Mouse (Mus musculus) heart, embryonic 13.5 days (tissue): ENCODE data around the gene Irak3. TPM values are rescaled to one million over a fixed set of nuclear protein-coding genes. Genes with fewer than 3 reads are reported as not detected.

ENCODE experiments used
- ATAC-seq: fragments of 200-750 bp; cut with Nextera tagmentation; 2 replicates; pipeline ENCODE4 v1.8.0; 2017; ENCODE audit warnings: moderate TSS enrichment; ENCODE audit not compliant: insufficient number of reproducible peaks, low FRiP score, low TSS enrichment; ENCODE audit errors: extremely low read depth
- H3K27ac ChIP-seq: fragments of 300-500 bp; sonication (generic); replicated peaks from 2 replicates; pipeline ENCODE4 v1.5.1; 2015; ENCODE audit warnings: moderate library complexity, mild to moderate bottlenecking, inconsistent platforms
- H3K27me3 ChIP-seq: fragments of 300-500 bp; sonication (generic); replicated peaks from 2 replicates; pipeline ENCODE4 v1.6.1; 2015; ENCODE audit warnings: mild to moderate bottlenecking, inconsistent platforms
- H3K36me3 ChIP-seq: fragments of 300-500 bp; sonication (generic); 2 replicates; pipeline ENCODE4 v1.6.1; 2015; ENCODE audit warnings: mild to moderate bottlenecking, inconsistent platforms
- H3K4me1 ChIP-seq: fragments of 300-500 bp; sonication (generic); 2 replicates; pipeline ENCODE4 v1.6.1; 2015; ENCODE audit warnings: inconsistent platforms
- H3K4me2 ChIP-seq: fragments of 300-500 bp; sonication (generic); 2 replicates; pipeline ENCODE4 v1.6.1; 2015; ENCODE audit warnings: inconsistent platforms, mild to moderate bottlenecking, moderate library complexity
- H3K4me3 ChIP-seq: fragments of 300-500 bp; sonication (generic); 2 replicates; pipeline ENCODE4 v1.5.1; 2015; ENCODE audit warnings: moderate library complexity, mild to moderate bottlenecking, inconsistent platforms
- H3K9ac ChIP-seq: fragments of 300-500 bp; sonication (generic); 2 replicates; pipeline ENCODE4 v1.6.1; 2015; ENCODE audit warnings: inconsistent platforms, mild to moderate bottlenecking, moderate library complexity
- H3K9me3 ChIP-seq: fragments of 300-500 bp; sonication (generic); 2 replicates; pipeline ENCODE4 v1.6.1; 2016; ENCODE audit warnings: inconsistent platforms
- WGBS: fragments of 180-500 bp; shearing (Covaris S2); methylation state at CpG from one replicate; pipeline ENCODE4 v1.1.7; 2015; ENCODE audit warnings: mixed read lengths; 5-methylcytosine and 5-hydroxymethylcytosine counted together
- polyA plus RNA-seq: library from polyadenylated mRNA; unstranded; fragments of >200 nt; fragmentation: Nextera tagmentation; extraction: Ambion mirVana; gene quantifications from 2 replicates; pipeline ENCODE4 v1.2.1, GENCODE M21; 2015

The Irak3 gene
- polyA plus RNA-seq, 1 experiment from 2014 or later, result 0.56 TPM

DNA sequence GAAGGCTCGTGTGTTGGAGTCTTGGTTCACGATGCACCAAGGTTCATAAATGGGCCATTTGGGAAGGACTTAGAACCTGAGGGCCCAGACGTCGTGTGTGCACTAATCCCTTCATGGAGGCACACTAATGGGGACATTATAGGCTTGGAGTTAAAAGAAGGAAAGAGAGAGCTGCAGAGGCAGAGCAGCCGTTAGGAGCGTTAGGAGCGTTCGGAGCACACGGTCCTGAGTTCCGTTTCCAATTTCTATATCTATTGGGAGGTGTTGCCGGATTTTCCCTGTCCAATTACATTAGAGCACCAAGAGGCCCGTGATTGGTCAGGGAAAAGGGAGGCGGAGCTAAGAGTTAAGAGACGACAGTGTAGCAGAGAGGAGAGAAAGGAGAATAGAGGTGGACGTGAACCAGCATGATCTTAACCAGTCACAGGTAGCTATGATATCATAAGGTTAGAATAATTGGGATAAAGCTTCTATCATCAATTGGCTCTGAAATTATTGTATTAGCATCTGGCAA is 27.7 kb downstream of the Irak3 start:
- ATAC-seq, result no peak
- no peaks in the 10 kb centered on the region for H3K36me3 ChIP-seq
- no peak overlapping the region for H3K4me2 ChIP-seq
- 76% methylated on average over 15 of the region's 15 CpGs for WGBS
- no peak overlapping the region for H3K9ac ChIP-seq
- no peak overlapping the region for H3K4me3 ChIP-seq
- H3K27ac ChIP-seq, result no peak overlapping the region
- H3K4me1 ChIP-seq, result peaks cover under 1% of the 10 kb centered on the region; the same call in 1 of the 2 replicates
- H3K9me3 ChIP-seq, result no peaks in the 10 kb centered on the region
- H3K27me3 ChIP-seq, result no peaks in the 10 kb centered on the region

DNA sequence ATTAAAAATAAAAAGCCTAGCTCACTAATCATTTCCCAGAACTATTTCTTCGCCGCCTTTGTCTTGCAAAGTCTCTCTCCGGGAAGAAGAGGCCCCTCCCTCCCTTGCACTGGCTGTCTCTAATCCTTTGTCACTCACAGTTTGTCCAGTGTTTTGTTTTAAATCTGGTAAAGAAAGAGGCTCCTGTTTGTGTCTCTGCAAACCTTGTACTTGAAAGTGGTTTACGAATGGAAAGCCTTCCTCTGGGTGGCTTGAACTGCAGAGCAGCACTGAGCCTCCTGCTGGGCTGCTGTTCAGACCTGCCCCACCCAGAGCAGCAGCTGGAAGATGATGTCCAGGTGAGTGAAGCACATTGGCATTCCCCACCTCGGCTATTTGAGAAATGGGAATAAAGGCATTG is 30.6 kb downstream of the Irak3 start:
- WGBS, result 48% methylated on average over 5 of the region's 5 CpGs
- Histone ChIP-seq H3K9me3 (no peaks in the 10 kb centered on the region), H3K4me3 (no peak overlapping the region), H3K4me2 (no peak overlapping the region), H3K27ac (no peak overlapping the region), H3K27me3 (no peaks in the 10 kb centered on the region), H3K9ac (no peak overlapping the region), H3K4me1 (peaks cover 15% of the 10 kb centered on the region), H3K36me3 (no peaks in the 10 kb centered on the region)
- ATAC-seq, result no peak

- no peaks in the 10 kb centered on the region for H3K9me3 ChIP-seq
- H3K27ac ChIP-seq, result no peak overlapping the region
- peaks cover 15% of the 10 kb centered on the region for H3K4me1 ChIP-seq
- no peak overlapping the region for H3K4me3 ChIP-seq
- no peak overlapping the region for H3K4me2 ChIP-seq
- ATAC-seq, result no peak
- WGBS, result 70% methylated on average over 4 of the region's 4 CpGs
- no peaks in the 10 kb centered on the region for H3K36me3 ChIP-seq
- H3K9ac ChIP-seq, result no peak overlapping the region
- H3K27me3 ChIP-seq, result no peaks in the 10 kb centered on the region
These were observed 31.7 kb downstream of the Irak3 start for GRCm38 (mm10) chr10:120170277-120170676.

DNA sequence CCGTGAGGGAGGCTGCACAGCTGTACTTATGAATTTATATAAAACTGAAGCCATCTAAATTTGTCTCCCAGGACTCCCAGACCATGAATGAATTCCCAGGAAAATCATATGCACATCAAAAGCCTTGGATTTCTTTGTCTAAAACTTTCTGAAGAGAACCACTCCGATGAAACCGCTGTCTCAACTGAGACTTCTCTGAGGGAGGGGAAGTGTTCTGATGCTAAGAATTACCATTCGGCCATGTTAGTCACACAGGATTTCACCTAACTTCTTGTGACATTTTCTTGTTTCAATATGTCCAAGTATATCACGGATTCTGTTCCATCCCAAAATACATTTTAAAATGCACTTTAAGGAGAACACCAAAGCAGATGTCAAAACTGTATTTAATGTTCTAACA is 32.1 kb downstream of the Irak3 start:
- H3K4me1 ChIP-seq, result peaks cover 15% of the 10 kb centered on the region
- H3K9me3 ChIP-seq, result no peaks in the 10 kb centered on the region
- H3K9ac ChIP-seq, result no peak overlapping the region
- ATAC-seq, result no peak
- no peak overlapping the region for H3K4me3 ChIP-seq
- no peaks in the 10 kb centered on the region for H3K27me3 ChIP-seq
- H3K27ac ChIP-seq, result no peak overlapping the region
- H3K4me2 ChIP-seq, result no peak overlapping the region
- WGBS, result 71% methylated on average over 5 of the region's 5 CpGs
- no peaks in the 10 kb centered on the region for H3K36me3 ChIP-seq

DNA sequence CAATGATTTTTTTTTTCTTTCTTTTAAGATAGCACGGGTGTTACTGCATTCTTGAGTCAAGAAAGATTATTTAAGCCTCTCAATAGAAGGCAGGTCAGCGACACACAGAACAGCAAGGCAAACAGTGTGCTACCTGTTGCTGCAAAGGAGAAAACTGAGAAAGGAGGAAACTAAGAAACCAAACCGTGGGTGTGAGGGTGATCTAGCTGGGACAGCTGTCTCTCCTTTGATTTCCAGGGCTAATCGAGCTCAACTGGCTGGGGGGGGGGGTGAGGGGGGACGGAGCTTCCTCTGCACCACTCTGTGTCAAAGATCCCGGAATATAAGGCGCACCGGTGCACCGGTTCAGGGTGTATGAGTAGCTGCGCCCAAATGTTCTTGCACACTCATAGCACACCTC is 32.9 kb downstream of the Irak3 start:
- Histone ChIP-seq H3K27ac (no peak overlapping the region), H3K4me1 (peaks cover 15% of the 10 kb centered on the region), H3K9ac (no peak overlapping the region), H3K9me3 (no peaks in the 10 kb centered on the region), H3K4me3 (no peak overlapping the region), H3K27me3 (no peaks in the 10 kb centered on the region), H3K36me3 (no peaks in the 10 kb centered on the region), H3K4me2 (no peak overlapping the region)
- no peak for ATAC-seq
- 45% methylated on average over 10 of the region's 10 CpGs for WGBS

- ATAC-seq, result no peak
- Histone ChIP-seq H3K4me1 (peaks cover 15% of the 10 kb centered on the region), H3K9me3 (no peaks in the 10 kb centered on the region), H3K27ac (no peak overlapping the region), H3K27me3 (no peaks in the 10 kb centered on the region), H3K9ac (no peak overlapping the region), H3K4me2 (no peak overlapping the region), H3K36me3 (no peaks in the 10 kb centered on the region), H3K4me3 (no peak overlapping the region)
- WGBS, result 77% methylated on average over 1 of the region's 1 CpGs
These were observed 33.9 kb downstream of the Irak3 start for GRCm38 (mm10) chr10:120168070-120168469.

GRCm38 (mm10) chr10:120165793-120166503 is 36.0 kb downstream of the Irak3 start:
- Histone ChIP-seq H3K9ac (no peak overlapping the region), H3K4me3 (no peak overlapping the region), H3K4me1 (peaks cover 15% of the 10 kb centered on the region), H3K27me3 (no peaks in the 10 kb centered on the region), H3K4me2 (no peak overlapping the region), H3K27ac (no peak overlapping the region), H3K9me3 (no peaks in the 10 kb centered on the region), H3K36me3 (no peaks in the 10 kb centered on the region)
- WGBS, result 85% methylated on average over 17 of the region's 17 CpGs
- no peak for ATAC-seq

- no peak for ATAC-seq
- Histone ChIP-seq H3K4me3 (no peak overlapping the region), H3K9ac (no peak overlapping the region), H3K4me2 (no peak overlapping the region), H3K4me1 (peaks cover 15% of the 10 kb centered on the region), H3K27me3 (no peaks in the 10 kb centered on the region), H3K9me3 (no peaks in the 10 kb centered on the region), H3K36me3 (no peaks in the 10 kb centered on the region), H3K27ac (no peak overlapping the region)
- 85% methylated on average over 19 of the region's 19 CpGs for WGBS
These were observed 36.8 kb downstream of the Irak3 start for GRCm38 (mm10) chr10:120164931-120165792.

GRCm38 (mm10) chr10:120163490-120163889 is 38.4 kb downstream of the Irak3 start:
- ATAC-seq, result no peak
- Histone ChIP-seq H3K4me2 (no peak overlapping the region), H3K4me3 (no peak overlapping the region), H3K4me1 (peaks cover 6% of the 10 kb centered on the region), H3K9me3 (no peaks in the 10 kb centered on the region), H3K27me3 (no peaks in the 10 kb centered on the region), H3K9ac (no peak overlapping the region), H3K27ac (no peak overlapping the region), H3K36me3 (no peaks in the 10 kb centered on the region)
- WGBS, result 86% methylated on average over 7 of the region's 7 CpGs

DNA sequence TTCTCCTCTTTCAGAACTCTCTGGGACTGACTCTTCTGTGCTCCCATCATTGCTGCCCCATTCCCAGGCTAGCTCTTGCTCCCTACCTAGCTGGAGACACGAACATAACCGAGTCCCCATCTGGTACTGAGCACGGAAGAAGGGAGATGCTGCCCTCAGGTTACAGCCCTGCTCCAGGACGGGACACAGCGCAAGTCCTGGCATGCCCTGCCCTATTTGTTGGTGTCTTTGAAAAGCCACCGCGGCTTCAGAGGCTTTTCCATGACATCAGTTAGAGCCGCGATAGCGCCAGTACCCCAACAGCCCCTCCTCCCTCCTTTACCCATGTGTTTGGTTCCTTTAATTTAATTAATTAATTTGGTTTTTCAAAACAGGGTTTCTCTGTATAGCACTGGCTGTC is 39.1 kb downstream of the Irak3 start:
- Histone ChIP-seq H3K27me3 (no peaks in the 10 kb centered on the region), H3K27ac (no peak overlapping the region), H3K4me3 (no peak overlapping the region), H3K4me1 (no peaks in the 10 kb centered on the region), H3K9ac (no peak overlapping the region), H3K9me3 (no peaks in the 10 kb centered on the region), H3K36me3 (no peaks in the 10 kb centered on the region), H3K4me2 (no peak overlapping the region)
- WGBS, result 76% methylated on average over 10 of the region's 10 CpGs
- ATAC-seq, result no peak

DNA sequence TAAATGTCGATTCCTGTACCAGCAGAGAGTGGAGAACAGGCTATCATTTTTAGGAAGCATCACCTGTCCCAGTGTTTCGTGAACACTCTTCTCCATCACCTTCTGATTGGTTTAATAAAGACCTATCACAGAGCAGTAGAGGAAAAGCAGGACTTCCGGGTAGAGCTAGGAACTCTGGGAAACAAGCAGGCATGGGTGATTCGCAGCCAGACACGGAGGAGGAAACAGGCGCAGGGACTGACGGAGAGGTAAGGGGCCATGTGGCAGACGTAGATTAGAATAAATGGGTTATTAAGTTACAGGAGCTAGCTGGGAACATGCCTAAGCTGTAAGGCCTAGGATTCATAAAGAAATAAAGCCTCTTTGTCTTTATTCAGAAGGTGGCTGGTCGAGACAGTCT is 41.4 kb downstream of the Irak3 start:
- WGBS, result 69% methylated on average over 9 of the region's 9 CpGs
- Histone ChIP-seq H3K36me3 (no peaks in the 10 kb centered on the region), H3K4me2 (no peak overlapping the region), H3K4me3 (no peak overlapping the region), H3K9ac (no peak overlapping the region), H3K27ac (no peak overlapping the region), H3K9me3 (no peaks in the 10 kb centered on the region), H3K27me3 (no peaks in the 10 kb centered on the region), H3K4me1 (no peaks in the 10 kb centered on the region)
- ATAC-seq, result no peak
